Mouse (Mus musculus) gastrocnemius, adult 2 months (tissue): Measurements from ENCODE around the gene Apol7a. TPM values are rescaled to one million over a fixed set of nuclear protein-coding genes. Genes with fewer than 3 reads are reported as not detected.

Experiments
- DNase-seq: peaks from one replicate; pipeline ENCODE4 v3.0.0; 2022
- H3K27ac ChIP-seq: fragments of 200-600 bp; 2 replicates; pipeline ENCODE4 v1.8.1; 2022; ENCODE audit warnings: mild to moderate bottlenecking
- H3K4me3 ChIP-seq: fragments of 200-600 bp; 2 replicates; pipeline ENCODE4 v1.8.1; 2022; ENCODE audit warnings: mild to moderate bottlenecking, moderate library complexity
- CTCF ChIP-seq: fragments of 200-600 bp; IDR thresholded peaks from 2 replicates; pipeline ENCODE4 v1.8.1; 2022; ENCODE audit warnings: antibody characterized with exemption, mild to moderate bottlenecking, moderate library complexity
- intact Hi-C: fragments of 180-260 bp; cut with DNase I; formaldehyde crosslinking; loops from one replicate; pipeline ENCODE4 v1.15.1; 2025
- total RNA-seq, 2 experiments: library from RNA; stranded (reverse); gene quantifications; 2 replicates each; pipeline ENCODE4 v1.2.3; 2021

Apol7a gene
- total RNA-seq, 2 experiments from 2014 or later = 0.31 to 1.2 TPM

GRCm38 (mm10) chr15:77338451-77338850 lies 60.5 kb downstream of the Apol7a start:
- intact Hi-C loops = loop anchor here (5.0 kb wide), 1 partner anchor 81 kb away; no protein-coding TSS in a partner anchor
- DNase-seq = no peak
- Histone ChIP-seq H3K27ac (no peak overlapping the region), H3K4me3 (no peak overlapping the region)
- no peak for TF ChIP-seq CTCF

Other genes starting within 250 kb of the Apol7a start
- 10 to 100 TPM; 48.2 to 78.6 TPM for gene Rbfox2, start 92.1 kb downstream of the Apol7a start, total RNA-seq
- gene Apol9a, start 12.0 kb upstream of the Apol7a start, total RNA-seq = not detected
- gene Apol7b, start 48.4 kb upstream of the Apol7a start, total RNA-seq = under 1 TPM; 0.20 to 0.99 TPM
- gene Apol10a, start 77.9 kb upstream of the Apol7a start, total RNA-seq = not detected
- gene Apol11a, start 109.2 kb upstream of the Apol7a start, total RNA-seq = not detected
- not detected for gene Apol7c, start 134.2 kb upstream of the Apol7a start, total RNA-seq
- not detected for gene 1700025B11Rik, start 162.8 kb upstream of the Apol7a start, total RNA-seq
- under 1 TPM; 0.36 TPM for gene Apol10b, start 197.0 kb upstream of the Apol7a start, total RNA-seq
- not detected for gene Gm36245, start 200.1 kb upstream of the Apol7a start, total RNA-seq
- gene Apol11b, start 244.2 kb upstream of the Apol7a start, total RNA-seq = under 1 TPM in 1 of 2 experiments, not detected in 1; 0.11 TPM